Mouse (Mus musculus) stomach, embryonic 15.5 days (tissue): ENCODE measurements around the gene Mgat5. TPM values are rescaled to one million over a fixed set of nuclear protein-coding genes. Genes with fewer than 3 reads are reported as not detected.

ENCODE experiments used
- ATAC-seq: fragments of 200-750 bp; cut with Nextera tagmentation; 2 replicates; pipeline ENCODE4 v1.8.0; 2017; ENCODE audit warnings: low read depth, moderate number of reproducible peaks, moderate TSS enrichment; ENCODE audit not compliant: insufficient read depth, low FRiP score
- H3K27ac ChIP-seq: fragments of 300-500 bp; sonication (generic); 2 replicates; pipeline ENCODE4 v1.5.1; 2015; ENCODE audit warnings: mild to moderate bottlenecking, inconsistent platforms
- H3K27me3 ChIP-seq: fragments of 300-500 bp; sonication (generic); replicated peaks from 2 replicates; pipeline ENCODE4 v1.6.1; 2015; ENCODE audit warnings: inconsistent platforms
- H3K36me3 ChIP-seq: fragments of 300-500 bp; sonication (generic); 2 replicates; pipeline ENCODE4 v1.6.1; 2015; ENCODE audit warnings: inconsistent platforms
- H3K4me1 ChIP-seq: fragments of 300-500 bp; sonication (generic); 2 replicates; pipeline ENCODE4 v1.6.1; 2015; ENCODE audit warnings: inconsistent platforms
- H3K4me2 ChIP-seq: fragments of 300-500 bp; sonication (generic); 2 replicates; pipeline ENCODE4 v1.6.1; 2015; ENCODE audit warnings: mild to moderate bottlenecking, inconsistent platforms
- H3K4me3 ChIP-seq: fragments of 300-500 bp; sonication (generic); replicated peaks from 2 replicates; pipeline ENCODE4 v1.5.1; 2015; ENCODE audit warnings: inconsistent platforms
- H3K9ac ChIP-seq: fragments of 300-500 bp; sonication (generic); 2 replicates; pipeline ENCODE4 v1.6.1; 2015; ENCODE audit warnings: inconsistent platforms
- H3K9me3 ChIP-seq: fragments of 300-500 bp; sonication (generic); 2 replicates; pipeline ENCODE4 v1.6.1; 2016; ENCODE audit warnings: inconsistent platforms
- WGBS: fragments of 180-500 bp; shearing (Covaris S2); methylation state at CpG from one replicate; pipeline ENCODE4 v1.1.7; 2015; 5-methylcytosine and 5-hydroxymethylcytosine counted together
- polyA plus RNA-seq: library from polyadenylated mRNA; unstranded; fragments of >200 nt; fragmentation: Nextera tagmentation; extraction: Ambion mirVana; gene quantifications from 2 replicates; pipeline ENCODE4 v1.2.1, GENCODE M21; 2015

Gene Mgat5
- polyA plus RNA-seq, 1 experiment from 2014 or later: 5.4 TPM

GRCm38 (mm10) chr1:127296815-127297214 is 92.0 kb downstream of the Mgat5 start:
- 80% methylated on average over 3 of the region's 3 CpGs for WGBS
- H3K9me3 ChIP-seq: no peaks in the 10 kb centered on the region
- H3K4me2 ChIP-seq: no peak overlapping the region
- no peak overlapping the region for H3K4me3 ChIP-seq
- H3K9ac ChIP-seq: no peak overlapping the region
- H3K36me3 ChIP-seq: no peaks in the 10 kb centered on the region
- no peak overlapping the region for H3K27ac ChIP-seq
- no peak for ATAC-seq
- H3K4me1 ChIP-seq: peaks cover 9% of the 10 kb centered on the region
- H3K27me3 ChIP-seq: no peaks in the 10 kb centered on the region

- H3K9me3 ChIP-seq: no peaks in the 10 kb centered on the region
- H3K27me3 ChIP-seq: no peaks in the 10 kb centered on the region
- no peak overlapping the region for H3K27ac ChIP-seq
- H3K4me2 ChIP-seq: no peak overlapping the region
- no peak overlapping the region for H3K9ac ChIP-seq
- no peak for ATAC-seq
- no peaks in the 10 kb centered on the region for H3K4me1 ChIP-seq
- 88% methylated on average over 1 of the region's 1 CpGs for WGBS
- H3K4me3 ChIP-seq: no peak overlapping the region
- no peaks in the 10 kb centered on the region for H3K36me3 ChIP-seq
These were observed 95.0 kb downstream of the Mgat5 start for GRCm38 (mm10) chr1:127299774-127300173.

- no peak overlapping the region for H3K9ac ChIP-seq
- H3K4me2 ChIP-seq: no peak overlapping the region
- no peaks in the 10 kb centered on the region for H3K27me3 ChIP-seq
- H3K36me3 ChIP-seq: no peaks in the 10 kb centered on the region
- no peaks in the 10 kb centered on the region for H3K4me1 ChIP-seq
- H3K9me3 ChIP-seq: no peaks in the 10 kb centered on the region
- 87% methylated on average over 6 of the region's 6 CpGs for WGBS
- H3K27ac ChIP-seq: no peak overlapping the region
- ATAC-seq: no peak
- H3K4me3 ChIP-seq: no peak overlapping the region
These were observed 96.2 kb downstream of the Mgat5 start for GRCm38 (mm10) chr1:127301038-127301437.

GRCm38 (mm10) chr1:127302620-127303019 is 97.8 kb downstream of the Mgat5 start:
- H3K36me3 ChIP-seq: no peaks in the 10 kb centered on the region
- H3K4me1 ChIP-seq: no peaks in the 10 kb centered on the region
- H3K27ac ChIP-seq: no peak overlapping the region
- ATAC-seq: 0 out of 2 replicates have a peak, but pooled peaks have one; percentile 14
- no peak overlapping the region for H3K4me3 ChIP-seq
- WGBS: 94% methylated on average over 2 of the region's 2 CpGs
- no peaks in the 10 kb centered on the region for H3K27me3 ChIP-seq
- no peak overlapping the region for H3K9ac ChIP-seq
- no peak overlapping the region for H3K4me2 ChIP-seq
- H3K9me3 ChIP-seq: no peaks in the 10 kb centered on the region

GRCm38 (mm10) chr1:127303791-127304190 is 99.0 kb downstream of the Mgat5 start:
- H3K4me1 ChIP-seq: no peaks in the 10 kb centered on the region
- no peaks in the 10 kb centered on the region for H3K36me3 ChIP-seq
- H3K9me3 ChIP-seq: no peaks in the 10 kb centered on the region
- ATAC-seq: no peak
- no peaks in the 10 kb centered on the region for H3K27me3 ChIP-seq
- H3K27ac ChIP-seq: no peak overlapping the region
- WGBS: 82% methylated on average over 5 of the region's 5 CpGs
- no peak overlapping the region for H3K4me3 ChIP-seq
- H3K9ac ChIP-seq: no peak overlapping the region
- no peak overlapping the region for H3K4me2 ChIP-seq

- Histone ChIP-seq H3K4me3 (no peak overlapping the region), H3K9me3 (no peaks in the 10 kb centered on the region), H3K27ac (no peak overlapping the region), H3K27me3 (no peaks in the 10 kb centered on the region), H3K4me2 (no peak overlapping the region), H3K9ac (no peak overlapping the region), H3K4me1 (no peaks in the 10 kb centered on the region), H3K36me3 (no peaks in the 10 kb centered on the region)
- WGBS: 86% methylated on average over 2 of the region's 2 CpGs
- no peak for ATAC-seq
These were observed 99.5 kb downstream of the Mgat5 start for GRCm38 (mm10) chr1:127304281-127304680.

GRCm38 (mm10) chr1:127305582-127305981 is 100.8 kb downstream of the Mgat5 start:
- no peak overlapping the region for H3K4me3 ChIP-seq
- no peaks in the 10 kb centered on the region for H3K27me3 ChIP-seq
- no peak for ATAC-seq
- H3K9me3 ChIP-seq: no peaks in the 10 kb centered on the region
- H3K27ac ChIP-seq: no peak overlapping the region
- no peaks in the 10 kb centered on the region for H3K36me3 ChIP-seq
- no peak overlapping the region for H3K9ac ChIP-seq
- no peak overlapping the region for H3K4me2 ChIP-seq
- H3K4me1 ChIP-seq: no peaks in the 10 kb centered on the region
- WGBS: 90% methylated on average over 2 of the region's 2 CpGs

- no peaks in the 10 kb centered on the region for H3K27me3 ChIP-seq
- no peak overlapping the region for H3K4me2 ChIP-seq
- H3K27ac ChIP-seq: no peak overlapping the region
- no peaks in the 10 kb centered on the region for H3K9me3 ChIP-seq
- WGBS: 69% methylated on average over 20 of the region's 20 CpGs
- no peak overlapping the region for H3K9ac ChIP-seq
- H3K36me3 ChIP-seq: no peaks in the 10 kb centered on the region
- no peak overlapping the region for H3K4me3 ChIP-seq
- ATAC-seq: no peak
- no peaks in the 10 kb centered on the region for H3K4me1 ChIP-seq
These were observed 101.4 kb downstream of the Mgat5 start for GRCm38 (mm10) chr1:127306024-127306771.

GRCm38 (mm10) chr1:127307361-127307760 is 102.5 kb downstream of the Mgat5 start:
- Histone ChIP-seq H3K4me1 (no peaks in the 10 kb centered on the region), H3K27me3 (no peaks in the 10 kb centered on the region), H3K9me3 (no peaks in the 10 kb centered on the region), H3K9ac (no peak overlapping the region), H3K4me3 (no peak overlapping the region), H3K36me3 (no peaks in the 10 kb centered on the region), H3K27ac (no peak overlapping the region), H3K4me2 (no peak overlapping the region)
- ATAC-seq: no peak
- 85% methylated on average over 4 of the region's 4 CpGs for WGBS

- ATAC-seq: no peak
- Histone ChIP-seq H3K9ac (no peak overlapping the region), H3K27ac (no peak overlapping the region), H3K27me3 (no peaks in the 10 kb centered on the region), H3K4me3 (no peak overlapping the region), H3K9me3 (no peaks in the 10 kb centered on the region), H3K4me2 (no peak overlapping the region), H3K36me3 (no peaks in the 10 kb centered on the region), H3K4me1 (no peaks in the 10 kb centered on the region)
- 70% methylated on average over 7 of the region's 7 CpGs for WGBS
These were observed 103.5 kb downstream of the Mgat5 start for GRCm38 (mm10) chr1:127308207-127308725.

GRCm38 (mm10) chr1:127308989-127309701 is 104.3 kb downstream of the Mgat5 start:
- ATAC-seq: no peak
- Histone ChIP-seq H3K27ac (no peak overlapping the region), H3K9ac (no peak overlapping the region), H3K4me1 (no peaks in the 10 kb centered on the region), H3K4me3 (no peak overlapping the region), H3K9me3 (no peaks in the 10 kb centered on the region), H3K4me2 (no peak overlapping the region), H3K27me3 (no peaks in the 10 kb centered on the region), H3K36me3 (no peaks in the 10 kb centered on the region)
- WGBS: 81% methylated on average over 13 of the region's 13 CpGs

GRCm38 (mm10) chr1:127310011-127310410 is 105.2 kb downstream of the Mgat5 start:
- Histone ChIP-seq H3K27ac (no peak overlapping the region), H3K9me3 (no peaks in the 10 kb centered on the region), H3K4me1 (0 out of 2 replicates have a peak, but pooled peaks cover 2% of the 10 kb centered on the region), H3K4me3 (no peak overlapping the region), H3K4me2 (no peak overlapping the region), H3K9ac (no peak overlapping the region), H3K36me3 (no peaks in the 10 kb centered on the region), H3K27me3 (no peaks in the 10 kb centered on the region)
- ATAC-seq: no peak
- 70% methylated on average over 5 of the region's 5 CpGs for WGBS
